Mouse (Mus musculus): ENCODE results near the gene Gm9972. TPM values are rescaled to one million over a fixed set of nuclear protein-coding genes. Genes with fewer than 3 reads are reported as not detected.

Gm9972 gene
- polyA plus RNA-seq, 1 experiment from 2014 or later = 0.27 TPM

GRCm38 (mm10) chr11:43086309-43087050 is 50.9 kb downstream of the Gm9972 start:
- ATAC-seq (ENCODE audit: insufficient read depth, low FRiP score, low read depth) = no peak
- no peak overlapping the region for H3K9ac ChIP-seq
- H3K4me3 ChIP-seq (replicated peaks) = no peak overlapping the region
- no peaks in the 10 kb centered on the region for H3K27me3 ChIP-seq (replicated peaks)
- H3K27ac ChIP-seq = no peak overlapping the region
- H3K9me3 ChIP-seq = no peaks in the 10 kb centered on the region
- no peak overlapping the region for H3K4me2 ChIP-seq
- no peaks in the 10 kb centered on the region for H3K4me1 ChIP-seq
- no peaks in the 10 kb centered on the region for H3K36me3 ChIP-seq
- WGBS = 69% methylated on average over 8 of the region's 8 CpGs

Other genes with a start within 250 kb of the Gm9972 start
- 1.9 and 2.1 TPM in 2 replicates for gene Atp10b, start 114.1 kb downstream of the Gm9972 start, polyA plus RNA-seq (2015; fragmentation: Nextera tagmentation; extraction: Ambion mirVana)

Data from stomach, embryonic 15.5 days (tissue).